Mouse (Mus musculus): ENCODE measurements around the gene Pfn1. TPM values are rescaled to one million over a fixed set of nuclear protein-coding genes. Genes with fewer than 3 reads are reported as not detected.

The Pfn1 gene
- total and polyA plus RNA-seq, 3 experiments = 270 to 479 (median 280) TPM

- 82% methylated on average over 6 of the region's 6 CpGs for WGBS
- H3K27ac ChIP-seq = no peak overlapping the region
- peaks cover 4% of the 10 kb centered on the region for H3K79me2 ChIP-seq (replicated peaks; ENCODE audit: control insufficient read depth, insufficient read depth, low read length)
- TF ChIP-seq POLR2A (IDR thresholded peaks at IDR 0.05; ENCODE audit: insufficient read depth, low read depth, low read length) (no peak), CTCF (IDR thresholded peaks at IDR 0.05) (no peak)
- no peak for DNase-seq
- H3K27me3 ChIP-seq (ENCODE audit: control insufficient read depth, insufficient read depth, low read length) = no peaks in the 10 kb centered on the region
- peaks cover 13% of the 10 kb centered on the region for H3K4me1 ChIP-seq (ENCODE audit: control insufficient read depth, insufficient read depth, low read length)
- H3K4me3 ChIP-seq = no peak overlapping the region
- H3K9ac ChIP-seq (ENCODE audit: low read depth, low read length) = no peak overlapping the region
- H3K36me3 ChIP-seq (ENCODE audit: control insufficient read depth, insufficient read depth, low read length) = 0 out of 2 replicates have a peak, but pooled peaks cover 3% of the 10 kb centered on the region
- intact Hi-C loops (cut with DNase I) = no loop called here
Observed at GRCm38 (mm10) chr11:70643051-70643450, 11.4 kb downstream of the Pfn1 start.

- 57% methylated on average over 7 of the region's 7 CpGs for WGBS
Observed at GRCm38 (mm10) chr11:70641241-70641640, 13.2 kb downstream of the Pfn1 start.

GRCm38 (mm10) chr11:70639976-70640375, 14.5 kb downstream of the Pfn1 start:
- no peak for DNase-seq
- intact Hi-C loops (cut with DNase I) = no loop called here
- peaks cover 2% of the 10 kb centered on the region; the same call in 1 of the 2 replicates for H3K4me1 ChIP-seq (ENCODE audit: control insufficient read depth, insufficient read depth, low read length)
- no peak overlapping the region for H3K27ac ChIP-seq
- H3K4me3 ChIP-seq = no peak overlapping the region
- 56% methylated on average over 8 of the region's 8 CpGs for WGBS
- TF ChIP-seq EP300 (IDR thresholded peaks at IDR 0.05; ENCODE audit: insufficient read depth, low read depth, low read length) (no peak), POLR2A (IDR thresholded peaks at IDR 0.05; ENCODE audit: insufficient read depth, low read depth, low read length) (no peak), CTCF (IDR thresholded peaks at IDR 0.05) (no peak)
- H3K27me3 ChIP-seq (ENCODE audit: control insufficient read depth, insufficient read depth, low read length) = no peaks in the 10 kb centered on the region
- no peak overlapping the region for H3K9ac ChIP-seq (ENCODE audit: low read depth, low read length)
- H3K79me2 ChIP-seq (replicated peaks; ENCODE audit: control insufficient read depth, insufficient read depth, low read length) = no peaks in the 10 kb centered on the region
- 0 out of 2 replicates have a peak, but pooled peaks cover 3% of the 10 kb centered on the region for H3K36me3 ChIP-seq (ENCODE audit: control insufficient read depth, insufficient read depth, low read length)

More at GRCm38 (mm10) chr11:70641241-70641640, 13.2 kb downstream of the Pfn1 start:
- Histone ChIP-seq H3K4me3 (no peak overlapping the region), H3K27me3 (ENCODE audit: control insufficient read depth, insufficient read depth, low read length) (no peaks in the 10 kb centered on the region), H3K4me1 (ENCODE audit: control insufficient read depth, insufficient read depth, low read length) (peaks cover 11% of the 10 kb centered on the region), H3K79me2 (replicated peaks; ENCODE audit: control insufficient read depth, insufficient read depth, low read length) (no peaks in the 10 kb centered on the region), H3K27ac (no peak overlapping the region), H3K36me3 (ENCODE audit: control insufficient read depth, insufficient read depth, low read length) (0 out of 2 replicates have a peak, but pooled peaks cover 3% of the 10 kb centered on the region), H3K9ac (ENCODE audit: low read depth, low read length) (no peak overlapping the region)
- DNase-seq = no peak
- TF ChIP-seq CTCF (IDR thresholded peaks at IDR 0.05) = no peak
- no peak for TF ChIP-seq POLR2A (IDR thresholded peaks at IDR 0.05; ENCODE audit: insufficient read depth, low read depth, low read length)
- TF ChIP-seq EP300 (IDR thresholded peaks at IDR 0.05; ENCODE audit: insufficient read depth, low read depth, low read length) = no peak
- intact Hi-C loops (cut with DNase I) = no loop called here

- no peak for DNase-seq
- TF ChIP-seq EP300 (IDR thresholded peaks at IDR 0.05; ENCODE audit: insufficient read depth, low read depth, low read length) (no peak), POLR2A (IDR thresholded peaks at IDR 0.05; ENCODE audit: insufficient read depth, low read depth, low read length) (no peak), CTCF (IDR thresholded peaks at IDR 0.05) (no peak)
- no peaks in the 10 kb centered on the region for H3K79me2 ChIP-seq (replicated peaks; ENCODE audit: control insufficient read depth, insufficient read depth, low read length)
- H3K4me1 ChIP-seq (ENCODE audit: control insufficient read depth, insufficient read depth, low read length) = peaks cover 2% of the 10 kb centered on the region; the same call in 1 of the 2 replicates
- intact Hi-C loops (cut with DNase I) = no loop called here
- WGBS = 6% methylated on average over 5 of the region's 5 CpGs
- no peaks in the 10 kb centered on the region for H3K27me3 ChIP-seq (ENCODE audit: control insufficient read depth, insufficient read depth, low read length)
- no peak within 1 kb of the TSS for H3K4me3 ChIP-seq
- no peaks in the 10 kb centered on the region for H3K36me3 ChIP-seq (ENCODE audit: control insufficient read depth, insufficient read depth, low read length)
- no peak within 1 kb of the TSS for H3K27ac ChIP-seq
- H3K9ac ChIP-seq (ENCODE audit: low read depth, low read length) = no peak within 1 kb of the TSS
Observed at GRCm38 (mm10) chr11:70638714-70639278, 15.6 kb downstream of the Pfn1 start, which contains the start of gene Gp1ba. TSS of gene Gp1ba (plus strand) at chr11:70639122.

- Histone ChIP-seq H3K27me3 (ENCODE audit: control insufficient read depth, insufficient read depth, low read length) (no peaks in the 10 kb centered on the region), H3K4me1 (ENCODE audit: control insufficient read depth, insufficient read depth, low read length) (peaks cover 2% of the 10 kb centered on the region; the same call in 1 of the 2 replicates), H3K36me3 (ENCODE audit: control insufficient read depth, insufficient read depth, low read length) (no peaks in the 10 kb centered on the region), H3K9ac (ENCODE audit: low read depth, low read length) (no peak overlapping the region), H3K79me2 (replicated peaks; ENCODE audit: control insufficient read depth, insufficient read depth, low read length) (no peaks in the 10 kb centered on the region), H3K27ac (no peak overlapping the region), H3K4me3 (no peak overlapping the region)
- intact Hi-C loops (cut with DNase I) = no loop called here
- WGBS = 74% methylated on average over 1 of the region's 1 CpGs
- DNase-seq = no peak
- no peak for TF ChIP-seq EP300 (IDR thresholded peaks at IDR 0.05; ENCODE audit: insufficient read depth, low read depth, low read length)
- TF ChIP-seq CTCF (IDR thresholded peaks at IDR 0.05) = no peak
- TF ChIP-seq POLR2A (IDR thresholded peaks at IDR 0.05; ENCODE audit: insufficient read depth, low read depth, low read length) = no peak
Observed at GRCm38 (mm10) chr11:70638293-70638692, 16.2 kb downstream of the Pfn1 start.

GRCm38 (mm10) chr11:70637764-70638163, 16.7 kb downstream of the Pfn1 start:
- Histone ChIP-seq H3K4me3 (no peak overlapping the region), H3K9ac (ENCODE audit: low read depth, low read length) (no peak overlapping the region), H3K27me3 (ENCODE audit: control insufficient read depth, insufficient read depth, low read length) (no peaks in the 10 kb centered on the region), H3K4me1 (ENCODE audit: control insufficient read depth, insufficient read depth, low read length) (peaks cover 2% of the 10 kb centered on the region; the same call in 1 of the 2 replicates), H3K36me3 (ENCODE audit: control insufficient read depth, insufficient read depth, low read length) (no peaks in the 10 kb centered on the region), H3K27ac (no peak overlapping the region), H3K79me2 (replicated peaks; ENCODE audit: control insufficient read depth, insufficient read depth, low read length) (no peaks in the 10 kb centered on the region)
- intact Hi-C loops (cut with DNase I) = no loop called here
- 95% methylated on average over 1 of the region's 1 CpGs for WGBS
- TF ChIP-seq POLR2A (IDR thresholded peaks at IDR 0.05; ENCODE audit: insufficient read depth, low read depth, low read length) (no peak), EP300 (IDR thresholded peaks at IDR 0.05; ENCODE audit: insufficient read depth, low read depth, low read length) (no peak), CTCF (IDR thresholded peaks at IDR 0.05) (no peak)
- DNase-seq = no peak
